Mouse (Mus musculus) embryonic stem cell, embryonic (primary cell): Measurements from ENCODE around the gene Nr2f2.

Experiments
- CTCF ChIA-PET, 4 experiments: fragments of 300-600 bp in 2 of 4; fragments of 350-600 bp in 2 of 4; sonication (Branson Sonifier 250); formaldehyde crosslinking; loops; one replicate each; lab custom pipeline; 2022; ENCODE audit warnings: inconsistent platforms in 2 of 4; lab: Charles Lee
- POLR2A ChIA-PET, 4 experiments: fragments of 300-600 bp in 2 of 4; fragments of 350-600 bp in 2 of 4; sonication (Branson Sonifier 250); formaldehyde crosslinking; loops; one replicate each; lab custom pipeline; 2022; ENCODE audit warnings: antibody characterized with exemption in 4 of 4, inconsistent platforms in 1 of 4; lab: Charles Lee

Nr2f2 gene

GRCm38 (mm10) chr7:70330761-70331242 is 35.7 kb downstream of the Nr2f2 start:
- CTCF ChIA-PET: interaction anchor here in 1 of 4 experiments (0.6 kb wide), 1 partner anchor 27 kb away, joined by 3 read pairs; no protein-coding TSS in a partner anchor
- POLR2A ChIA-PET: interaction anchor here in 1 of 4 experiments (0.6 to 1.5 kb wide), 7 partner anchors 19 to 1463 kb away, joined by 3 to 9 read pairs (median 3); no protein-coding TSS in a partner anchor

GRCm38 (mm10) chr7:70330207-70330562 is 36.4 kb downstream of the Nr2f2 start:
- ChIA-PET POLR2A (interaction anchor here in 1 of 4 experiments (0.6 to 1.5 kb wide), 5 partner anchors 20 to 176 kb away, joined by 3 to 9 read pairs (median 3); no protein-coding TSS in a partner anchor), CTCF (interaction anchor here in 1 of 4 experiments (0.6 kb wide), 1 partner anchor 27 kb away, joined by 3 read pairs; no protein-coding TSS in a partner anchor)

DNA sequence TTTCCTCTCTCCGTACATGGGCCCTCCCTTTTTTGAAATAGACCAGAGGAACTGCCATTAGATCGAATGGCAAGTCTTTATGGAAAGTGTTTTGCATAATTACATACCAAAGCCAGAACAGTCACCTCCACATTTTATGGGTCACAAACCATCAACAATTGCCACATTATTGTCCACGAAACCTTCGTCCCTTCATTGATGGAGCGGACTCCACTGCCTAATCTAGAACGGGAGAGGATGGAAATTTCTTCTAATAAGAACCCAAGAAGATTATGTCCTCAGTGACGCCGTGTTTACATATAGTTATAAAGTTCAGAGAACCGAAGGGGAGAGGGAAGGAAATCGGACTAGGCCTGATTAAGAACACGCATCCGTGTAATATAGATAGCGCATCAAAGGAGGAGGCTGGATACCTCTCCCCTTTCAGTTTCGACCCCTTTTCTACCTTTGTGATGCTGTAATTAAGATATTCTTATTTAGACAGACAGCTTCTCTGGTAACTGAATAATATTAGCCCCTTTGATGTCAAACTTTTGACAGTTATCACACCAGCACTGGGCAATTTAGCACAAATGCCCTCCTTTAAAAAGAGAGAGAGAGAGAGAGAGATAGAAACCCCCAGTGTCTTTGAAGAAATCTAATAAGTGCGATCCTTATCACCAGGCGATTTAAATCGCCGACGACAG is 36.9 kb downstream of the Nr2f2 start:
- CTCF ChIA-PET: no interaction called here

DNA sequence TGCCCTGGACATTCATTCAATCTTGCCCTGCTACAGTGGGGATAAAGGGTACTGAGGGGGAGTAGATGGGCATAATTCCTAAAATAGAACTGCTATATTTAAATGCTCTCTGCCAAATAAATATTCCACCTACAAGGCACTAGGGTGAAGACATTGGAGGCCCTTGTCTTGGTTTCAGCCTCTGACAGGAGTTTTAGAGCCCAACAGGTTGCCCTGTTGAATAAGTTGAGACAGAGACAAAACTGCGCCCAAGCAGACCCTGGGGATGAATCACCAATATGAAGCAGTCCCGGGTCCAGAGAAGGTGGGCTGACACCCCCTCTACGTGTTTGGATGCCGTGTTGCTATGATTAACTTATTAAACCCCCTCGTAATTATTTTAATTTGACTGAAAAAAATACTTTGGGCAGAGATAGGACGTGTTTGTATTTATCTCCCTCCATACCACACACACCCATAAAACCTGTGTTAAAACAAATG is 37.5 kb downstream of the Nr2f2 start:
- POLR2A ChIA-PET: no interaction called here
- CTCF ChIA-PET: no interaction called here

More for the DNA sequence above, 36.9 kb downstream of the Nr2f2 start:
- POLR2A ChIA-PET: interaction anchor here in 1 of 4 experiments (1.1 to 1.5 kb wide), 2 partner anchors 20 to 39 kb away, joined by 3 to 9 read pairs; no protein-coding TSS in a partner anchor

GRCm38 (mm10) chr7:70328206-70329036 is 38.1 kb downstream of the Nr2f2 start:
- ChIA-PET POLR2A (no interaction called here), CTCF (interaction anchor here in 1 of 4 experiments (0.8 kb wide), 1 partner anchor 1277 kb away, joined by 8 read pairs; no protein-coding TSS in a partner anchor)

DNA sequence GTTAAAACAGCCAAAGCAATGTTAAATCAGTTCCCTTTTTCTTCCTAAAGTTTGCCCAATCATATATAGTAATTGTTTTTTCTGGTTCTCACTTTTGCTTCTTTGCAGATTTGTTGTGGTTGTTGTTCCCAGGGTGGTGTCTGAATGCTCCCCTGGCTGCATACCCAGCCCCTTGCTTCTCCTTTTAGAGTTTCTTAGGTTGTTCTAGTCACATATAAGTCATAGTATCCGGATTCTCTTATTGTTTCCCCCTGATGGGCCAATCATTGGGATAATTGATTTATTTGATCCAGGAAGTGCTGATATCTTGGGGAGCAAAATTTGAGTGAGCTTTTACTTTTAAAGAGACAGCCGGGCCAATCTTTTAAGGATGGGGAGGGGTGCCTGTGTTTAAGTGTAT is 39.3 kb downstream of the Nr2f2 start:
- ChIA-PET POLR2A (interaction anchor here in 1 of 4 experiments (0.5 kb wide), 1 partner anchor 1617 kb away, joined by 3 read pairs; no protein-coding TSS in a partner anchor), CTCF (no interaction called here)

DNA sequence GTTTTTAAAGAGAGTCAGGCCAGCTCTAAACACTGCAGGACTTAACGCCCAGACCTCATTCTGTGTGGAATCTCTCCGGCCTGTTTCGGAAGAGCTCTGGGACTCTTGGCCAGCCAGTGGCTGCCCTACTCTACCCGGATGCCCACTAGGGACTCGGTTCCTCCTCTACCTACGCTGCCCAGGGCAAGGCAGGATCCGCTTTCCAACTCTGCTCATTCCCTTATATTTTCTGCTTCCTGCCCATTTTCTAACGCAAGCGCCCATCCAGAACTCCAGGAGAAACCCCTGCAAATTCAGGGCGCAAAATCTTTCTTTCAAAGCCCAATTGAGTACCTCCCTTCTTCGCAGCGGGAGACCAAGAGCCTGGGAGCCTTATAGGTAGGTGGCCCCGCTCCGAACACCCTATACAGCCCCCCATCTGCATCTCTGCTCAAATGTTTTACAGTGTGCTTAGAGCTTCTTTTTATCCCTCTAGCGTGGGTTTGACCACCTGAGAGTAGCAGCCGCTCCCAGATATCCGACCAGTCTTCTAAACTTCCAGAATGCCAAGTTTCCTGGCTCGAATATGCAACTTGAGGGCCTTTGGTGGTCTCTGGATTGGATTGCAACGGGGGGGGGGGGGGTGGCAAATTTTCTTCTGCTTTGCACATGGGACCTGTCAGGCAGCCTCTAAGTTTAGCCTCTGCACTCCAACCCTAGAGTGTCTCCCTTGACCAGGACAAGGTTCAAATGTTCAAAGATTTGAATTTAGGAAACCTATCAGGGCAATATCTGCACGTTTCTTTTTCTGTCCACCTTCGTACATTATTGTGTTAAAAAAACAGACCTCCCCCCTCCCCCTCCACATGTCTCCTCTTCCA is 40.1 kb downstream of the Nr2f2 start:
- POLR2A ChIA-PET: interaction anchor here in 1 of 4 experiments (0.5 to 0.6 kb wide), 2 partner anchors 125 to 1618 kb away, joined by 3 to 5 read pairs; no protein-coding TSS in a partner anchor
- CTCF ChIA-PET: interaction anchor here in 1 of 4 experiments (0.6 to 0.7 kb wide), 2 partner anchors 9 to 1659 kb away, joined by 3 to 4 read pairs; no protein-coding TSS in a partner anchor

DNA sequence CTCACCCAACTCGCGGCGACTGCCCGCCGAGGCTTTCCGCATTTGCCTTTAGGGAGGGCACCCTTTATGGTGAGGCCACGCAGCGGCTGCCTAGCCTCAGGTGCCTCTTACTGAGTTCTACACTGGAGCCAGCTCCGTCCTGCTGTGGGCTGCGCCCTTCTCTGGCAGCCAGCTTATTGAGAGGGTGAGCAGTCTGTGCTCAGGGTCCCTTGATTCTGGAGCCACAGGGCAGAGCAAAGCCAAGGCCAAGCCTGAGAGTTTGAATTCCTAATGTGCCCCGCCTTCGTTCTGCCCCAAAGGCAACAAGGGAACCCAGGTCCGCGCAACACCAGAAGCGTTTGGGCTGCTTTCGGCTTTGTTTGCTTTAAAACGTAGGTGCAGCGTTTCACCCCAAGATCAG is 41.2 kb downstream of the Nr2f2 start:
- POLR2A ChIA-PET: no interaction called here
- CTCF ChIA-PET: interaction anchor here in 2 of 4 experiments (0.7 to 1.2 kb wide), 2 partner anchors 10 to 12 kb away, joined by 3 to 5 read pairs; no protein-coding TSS in a partner anchor

DNA sequence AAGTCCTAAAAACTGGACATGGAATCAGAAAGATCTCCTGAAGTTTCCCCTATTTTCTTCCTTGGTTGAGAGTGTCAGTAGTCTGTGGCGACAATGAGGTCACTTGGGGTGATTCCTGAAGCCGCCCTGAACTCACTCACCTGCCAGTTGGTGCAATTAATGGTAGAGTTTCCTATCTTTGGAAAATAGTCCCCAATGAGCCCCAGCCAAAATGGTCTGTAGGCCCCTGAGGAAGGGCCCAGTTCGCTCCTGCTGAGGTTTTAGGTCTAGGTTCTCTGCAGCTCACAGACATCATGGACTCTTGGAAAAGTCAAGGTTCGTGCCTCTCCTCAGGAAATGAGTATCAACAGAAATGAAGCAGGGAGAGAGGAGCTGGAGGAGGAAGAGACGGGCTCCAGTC is 42.0 kb downstream of the Nr2f2 start:
- ChIA-PET POLR2A (no interaction called here), CTCF (interaction anchor here in 2 of 4 experiments (1.0 to 1.2 kb wide), 2 partner anchors 10 to 13 kb away, joined by 3 to 5 read pairs; no protein-coding TSS in a partner anchor)

DNA sequence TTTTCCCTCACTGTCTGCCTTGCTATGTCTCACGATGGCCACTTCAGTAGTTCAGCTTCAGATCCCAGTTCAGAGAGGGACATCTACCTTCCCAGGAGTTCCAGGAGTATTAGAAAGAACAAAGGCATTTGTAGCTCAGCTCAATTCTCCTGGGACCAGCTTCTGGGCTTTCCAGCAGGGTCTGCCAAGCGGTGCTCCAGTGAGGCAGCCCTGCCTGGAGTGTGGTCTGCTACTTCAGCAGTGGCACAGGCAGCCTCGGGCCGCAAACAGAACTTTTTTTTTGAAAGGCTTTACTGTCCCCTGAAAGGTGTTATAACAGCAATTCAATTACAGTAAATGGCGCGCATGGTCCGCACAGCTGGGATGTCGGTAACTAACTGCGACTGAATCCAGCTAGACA is 42.5 kb downstream of the Nr2f2 start:
- ChIA-PET CTCF (interaction anchor here in 1 of 4 experiments (1.0 kb wide), 1 partner anchor 11 kb away, joined by 3 read pairs; no protein-coding TSS in a partner anchor), POLR2A (no interaction called here)

- POLR2A ChIA-PET: no interaction called here
These were observed 60.8 kb downstream of the Nr2f2 start for GRCm38 (mm10) chr7:70305716-70306115.

DNA sequence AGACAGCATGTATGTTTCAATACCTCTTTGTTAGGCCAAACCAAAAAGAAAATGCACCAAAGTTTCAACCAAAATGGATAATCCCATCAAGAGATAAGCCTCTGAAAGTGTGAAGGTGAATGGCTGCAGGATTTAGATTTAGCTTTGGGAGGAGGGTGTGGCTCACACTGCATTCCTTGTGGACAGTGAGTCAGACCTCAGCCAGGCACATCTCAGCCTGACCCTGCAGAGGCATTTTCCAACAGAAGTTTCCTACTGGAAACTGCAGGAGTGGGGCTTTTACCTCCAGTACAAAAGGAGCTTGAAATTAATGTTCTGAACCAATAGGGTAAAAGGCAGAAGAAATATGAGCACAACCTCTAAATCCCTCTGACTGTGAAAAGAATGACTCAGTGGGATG is 62.1 kb downstream of the Nr2f2 start:
- CTCF ChIA-PET: no interaction called here
- POLR2A ChIA-PET: no interaction called here

More at GRCm38 (mm10) chr7:70305716-70306115, 60.8 kb downstream of the Nr2f2 start:
- CTCF ChIA-PET: interaction anchor here in 1 of 4 experiments (0.6 kb wide), 1 partner anchor 211 kb away, joined by 3 read pairs; no protein-coding TSS in a partner anchor
